Mouse (Mus musculus) kidney, postnatal 4 days (tissue): Measurements from ENCODE around the gene Prkcz.

Experiments
- DNase-seq, 2 experiments: peaks; one replicate each; pipeline ENCODE4 v3.0.0; 2021; ENCODE audit warnings: mixed read lengths in 2 of 2

Prkcz gene

DNA sequence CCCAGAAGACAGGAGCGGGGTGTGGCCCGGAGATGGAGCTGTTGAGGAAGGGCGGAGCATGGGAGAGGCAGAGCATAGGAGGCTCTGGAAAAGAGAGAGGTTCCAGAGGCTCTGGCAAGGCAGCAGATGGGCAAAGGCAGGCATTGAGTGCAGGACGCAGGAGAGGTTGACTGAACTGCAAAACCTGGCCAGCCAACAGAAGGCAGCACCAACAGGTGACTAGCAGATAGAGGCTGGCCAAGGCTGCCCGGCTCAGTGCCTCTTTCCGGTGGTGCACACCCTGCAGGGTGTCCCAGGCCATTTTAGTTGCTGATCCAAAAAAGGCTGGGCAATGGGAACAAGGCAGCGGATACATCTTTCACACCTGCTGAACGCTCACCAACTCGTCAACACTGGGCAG is 119.4 kb downstream of the Prkcz start:
- no peak for DNase-seq

DNA sequence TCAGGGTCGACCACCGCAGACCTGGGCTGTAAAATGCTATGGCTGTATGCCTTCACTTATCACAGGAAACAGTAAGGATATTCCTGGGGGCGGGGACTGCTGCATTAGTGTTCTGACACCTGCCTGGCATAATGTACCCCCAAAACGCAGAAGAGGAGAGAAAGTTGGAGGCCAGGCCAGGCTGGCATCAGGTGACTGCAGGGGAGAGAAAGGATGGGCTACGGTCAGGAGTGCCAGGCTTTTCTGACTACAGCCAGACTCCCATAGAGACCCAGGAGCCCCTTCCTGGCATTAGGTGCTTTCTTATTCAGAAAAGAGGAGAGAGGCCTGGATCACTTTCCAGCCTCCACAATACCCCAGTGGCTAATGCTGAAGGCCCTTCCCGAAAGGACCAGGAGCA is 121.7 kb downstream of the Prkcz start:
- DNase-seq = no peak

DNA sequence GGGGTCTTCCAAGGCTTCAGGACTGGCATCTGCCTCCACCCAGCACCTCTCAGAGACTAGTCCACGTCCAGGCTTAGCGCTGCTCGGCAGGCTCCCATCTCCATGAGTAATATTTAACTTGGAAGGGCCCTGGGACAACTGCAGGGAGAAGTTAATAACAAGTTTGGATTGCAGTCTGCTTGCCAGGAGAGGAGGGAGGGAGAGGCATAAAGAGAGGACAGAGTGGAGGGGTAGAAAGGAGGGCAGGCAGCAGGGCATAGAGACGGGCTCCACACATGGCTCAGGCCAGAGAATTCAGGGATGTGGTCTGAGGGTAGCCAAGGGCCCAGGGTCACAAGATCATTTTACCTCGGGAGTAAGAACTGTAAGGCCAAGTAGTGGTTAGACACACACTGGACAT is 122.9 kb downstream of the Prkcz start:
- peak; percentile 60 to 78 for DNase-seq

DNA sequence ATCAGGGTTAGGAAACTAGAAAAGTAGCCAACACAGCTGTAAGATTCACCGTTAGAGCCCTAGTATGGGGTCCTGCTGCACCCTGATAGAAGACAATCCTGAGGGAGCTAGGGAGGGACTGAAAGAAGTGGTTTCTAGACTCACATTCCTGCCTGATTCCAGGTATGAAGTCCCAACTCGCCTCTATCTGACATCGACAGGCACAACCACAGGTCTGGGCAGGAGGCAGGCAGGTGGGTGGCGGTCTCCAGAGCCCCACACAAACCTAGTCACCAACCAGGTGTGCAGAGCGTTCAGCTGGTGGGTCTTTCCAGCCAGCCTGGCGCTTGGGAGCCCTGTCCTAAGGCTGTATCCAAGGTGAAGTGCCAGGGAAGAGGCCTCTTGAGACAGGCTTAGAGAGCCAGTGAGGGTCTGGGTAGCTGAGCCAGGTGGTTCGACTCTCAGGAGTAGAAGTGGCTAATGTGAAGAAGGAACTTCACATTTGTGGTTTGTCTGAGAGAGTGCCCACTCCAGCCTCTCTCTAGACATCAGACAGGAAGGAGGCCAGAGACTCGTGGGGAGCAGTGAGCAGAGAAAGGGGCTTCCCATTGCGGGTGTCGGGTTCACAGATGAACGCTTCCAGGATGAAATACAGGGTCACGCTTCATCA is 124.3 kb downstream of the Prkcz start:
- peak in 1 of 2 experiments; percentile 35 for DNase-seq

DNA sequence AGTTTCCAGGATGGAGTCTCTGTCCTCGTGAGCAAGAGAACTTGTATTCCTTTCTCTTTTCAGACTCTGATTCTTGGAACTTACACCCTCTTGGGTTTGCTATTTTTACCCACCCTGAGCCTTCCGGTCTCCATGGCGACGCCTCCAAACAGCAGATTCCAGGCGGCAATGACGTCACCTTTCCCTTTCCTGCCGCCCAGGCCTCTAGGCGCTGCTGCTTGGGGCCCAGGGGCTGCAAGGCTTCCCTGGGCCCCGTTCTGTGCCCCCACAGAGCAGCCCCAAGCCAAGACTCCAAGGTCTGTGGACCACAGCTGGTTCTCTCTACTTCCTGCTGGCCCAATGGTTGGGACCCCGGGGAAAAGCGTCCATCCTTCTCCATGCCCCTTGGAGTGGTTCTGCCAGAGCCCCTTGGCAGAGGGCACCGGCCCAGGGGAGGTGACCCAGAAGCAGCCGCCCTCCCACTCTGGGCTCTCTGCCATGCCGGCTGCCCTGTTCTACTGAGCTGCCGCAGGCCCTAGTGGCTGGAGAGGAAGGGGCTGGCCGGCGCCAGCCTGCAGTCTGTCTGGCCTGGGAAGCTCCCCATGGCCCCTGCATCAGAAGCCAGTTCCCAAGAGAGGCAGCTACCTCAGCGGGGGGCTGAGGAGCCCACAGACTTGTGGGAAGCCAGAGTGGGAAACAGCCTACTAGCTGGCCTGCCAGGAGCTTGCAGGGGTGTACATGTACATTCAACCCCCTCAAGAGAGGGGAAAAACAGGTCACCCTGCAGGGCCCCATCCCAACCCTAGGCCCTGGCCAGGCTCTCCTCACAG is 125.6 kb downstream of the Prkcz start:
- peak; percentile 92 to 95 for DNase-seq

DNA sequence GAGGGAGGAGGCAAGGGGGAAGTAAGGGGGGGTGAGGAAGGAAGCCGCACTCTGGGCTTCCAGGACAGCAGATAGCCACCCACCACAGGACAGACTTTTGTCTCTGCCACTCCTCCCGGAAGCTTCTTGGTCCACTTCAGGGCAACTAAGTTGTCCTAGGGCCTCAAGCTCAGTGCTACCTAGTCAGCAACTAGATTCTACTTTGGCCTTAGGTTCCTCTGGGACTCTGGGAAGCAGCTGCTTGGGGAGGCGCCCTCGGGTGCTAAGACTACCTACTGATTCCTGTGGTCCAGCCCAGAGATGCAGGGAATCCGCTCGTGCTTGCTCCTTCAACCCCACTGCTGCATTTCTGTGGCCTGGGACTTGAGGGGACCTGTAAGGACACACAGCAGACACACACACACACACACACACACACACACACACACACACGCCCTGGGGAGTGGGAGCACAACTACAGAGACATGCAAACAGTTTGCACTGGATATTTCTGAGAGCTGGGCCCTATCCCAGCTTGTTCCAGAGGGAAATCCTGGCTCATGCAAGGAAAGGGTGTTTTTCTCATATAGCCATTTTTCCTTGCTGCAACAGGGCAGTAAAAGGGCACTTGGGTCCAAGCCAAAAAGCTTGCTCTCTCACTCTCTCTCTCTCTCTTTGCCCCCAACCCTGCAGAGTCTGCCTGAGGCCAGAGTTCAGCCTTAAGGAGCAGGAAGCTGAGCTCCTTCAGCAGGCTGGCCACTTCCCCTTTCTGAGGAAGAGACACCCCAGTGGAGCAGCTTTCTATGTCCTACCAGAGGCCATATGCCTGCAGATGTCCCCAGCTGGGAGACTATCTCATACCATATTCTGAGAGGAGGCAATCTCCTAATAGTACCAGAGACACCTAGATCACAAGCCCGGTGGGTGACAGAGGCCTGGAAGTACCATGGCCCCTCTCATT is 126.5 kb downstream of the Prkcz start:
- peak; percentile 58 to 76 for DNase-seq

DNA sequence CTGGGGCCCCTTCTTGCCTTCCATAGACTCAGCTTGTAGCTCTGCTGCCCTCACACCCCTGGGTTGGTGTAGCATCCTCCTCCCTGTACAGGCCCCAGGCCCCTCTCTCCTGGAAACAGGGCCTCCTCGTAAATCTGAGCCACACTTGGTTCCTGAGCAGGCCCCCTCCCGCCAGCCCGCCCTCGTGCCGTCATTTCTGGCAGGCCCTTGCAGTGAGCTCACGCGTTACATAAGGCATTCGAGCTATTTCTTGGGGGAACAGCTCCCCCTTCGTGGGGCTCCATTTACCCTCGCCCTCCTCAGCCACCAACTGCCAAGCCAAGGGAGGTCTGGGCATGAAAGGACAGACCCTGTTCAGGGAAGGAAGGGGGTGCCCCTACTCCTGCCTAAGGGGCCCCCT is 127.3 kb downstream of the Prkcz start:
- DNase-seq = peak; percentile 78 to 85

DNA sequence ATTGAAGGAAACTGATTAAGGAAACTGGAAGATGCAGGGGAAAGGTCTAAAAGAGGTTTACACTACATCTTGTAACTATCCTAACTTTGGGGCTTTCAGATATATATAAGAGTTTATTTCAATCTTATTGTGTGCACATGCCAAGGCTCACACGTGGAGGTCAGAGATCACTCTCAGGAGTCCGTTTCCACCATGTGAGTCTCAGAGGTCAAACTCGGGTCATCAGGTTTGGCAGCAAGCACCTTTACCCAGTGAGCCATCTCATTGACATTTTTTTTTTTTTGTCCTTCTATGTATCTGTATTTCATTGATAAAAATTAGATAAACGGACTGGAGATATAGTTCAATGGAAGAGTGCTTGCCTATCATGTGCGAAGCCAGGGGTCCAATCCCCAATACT is 132.7 kb downstream of the Prkcz start:
- no peak for DNase-seq

DNA sequence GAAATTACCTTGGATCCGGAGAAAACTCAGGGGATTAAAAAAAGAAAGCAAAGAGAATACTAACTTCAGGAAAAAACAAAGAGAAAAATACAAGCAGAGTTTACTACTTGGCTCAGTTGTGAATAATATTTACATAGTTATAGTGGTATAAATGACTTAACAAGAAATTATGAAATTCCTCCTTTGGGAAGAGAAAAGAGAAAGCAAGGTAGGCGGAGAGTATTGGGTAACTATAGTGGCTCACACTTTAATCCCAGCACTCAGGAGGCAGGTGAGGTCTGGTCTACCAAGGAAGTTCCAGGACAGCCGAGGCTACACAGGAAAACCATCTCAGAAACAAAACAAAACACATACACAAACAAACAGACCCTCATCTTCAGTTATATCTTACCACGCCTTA is 133.2 kb downstream of the Prkcz start:
- no peak for DNase-seq

DNA sequence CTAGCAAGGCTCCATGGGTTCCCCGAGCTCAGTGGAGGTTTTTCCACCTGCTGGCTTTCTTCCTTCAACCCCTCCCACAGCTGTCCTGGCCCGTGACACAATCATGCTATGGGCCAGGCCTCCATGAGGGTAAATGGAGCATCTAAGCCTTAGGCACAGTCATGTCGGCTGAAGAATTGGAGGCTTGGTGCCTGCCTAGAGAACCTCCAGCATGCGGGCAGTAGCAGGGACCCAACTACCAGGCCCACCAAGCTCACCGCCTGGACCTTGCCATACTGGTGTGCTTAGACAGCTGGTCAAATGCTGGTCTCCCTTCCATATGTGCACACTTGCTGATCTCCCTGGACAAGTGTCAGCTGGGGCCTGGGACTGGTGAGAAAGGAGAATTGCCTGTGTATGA is 135.2 kb downstream of the Prkcz start:
- no peak for DNase-seq

DNA sequence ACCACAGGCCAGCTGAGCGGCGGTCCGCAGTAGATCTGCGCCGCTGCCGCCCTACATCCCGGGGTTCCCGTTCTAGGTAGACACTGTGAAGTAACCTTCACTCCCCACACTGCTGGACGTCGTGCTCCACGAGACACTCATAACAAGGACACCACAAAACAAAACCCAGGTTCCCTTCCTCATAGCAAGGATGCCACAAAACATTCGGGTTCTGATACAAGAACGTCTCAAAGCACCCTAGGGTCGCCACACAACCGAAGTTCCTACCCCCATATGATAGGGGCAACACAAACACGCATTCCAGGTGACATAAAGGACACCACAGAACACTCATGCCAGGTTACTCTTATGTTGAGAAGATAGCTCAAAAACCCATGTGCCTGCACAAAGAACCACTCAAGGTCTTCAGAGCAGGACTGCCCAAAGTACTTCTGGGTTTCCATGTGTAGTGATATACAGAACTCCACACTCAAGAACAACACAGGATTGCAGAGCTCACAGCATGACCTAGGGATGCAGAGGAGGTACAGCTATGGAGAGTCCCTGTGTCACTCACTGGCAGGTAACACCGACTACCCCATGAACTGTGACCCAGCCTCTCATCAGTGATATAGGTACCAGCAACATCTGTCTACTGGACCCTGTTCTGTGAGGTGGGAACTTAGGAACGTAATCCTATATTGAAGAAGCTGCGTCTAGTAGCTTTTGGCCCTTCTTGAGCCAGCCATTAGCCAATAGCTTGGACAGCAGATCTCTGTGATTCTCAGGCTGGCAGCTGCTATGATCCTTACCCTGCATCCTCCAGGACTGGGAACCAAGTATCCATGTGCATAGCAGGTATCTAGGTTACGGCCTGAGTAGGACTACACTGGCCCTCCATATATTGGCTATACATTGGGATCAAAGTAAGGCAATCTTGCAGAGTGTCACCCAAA is 137.3 kb downstream of the Prkcz start:
- DNase-seq = no peak

DNA sequence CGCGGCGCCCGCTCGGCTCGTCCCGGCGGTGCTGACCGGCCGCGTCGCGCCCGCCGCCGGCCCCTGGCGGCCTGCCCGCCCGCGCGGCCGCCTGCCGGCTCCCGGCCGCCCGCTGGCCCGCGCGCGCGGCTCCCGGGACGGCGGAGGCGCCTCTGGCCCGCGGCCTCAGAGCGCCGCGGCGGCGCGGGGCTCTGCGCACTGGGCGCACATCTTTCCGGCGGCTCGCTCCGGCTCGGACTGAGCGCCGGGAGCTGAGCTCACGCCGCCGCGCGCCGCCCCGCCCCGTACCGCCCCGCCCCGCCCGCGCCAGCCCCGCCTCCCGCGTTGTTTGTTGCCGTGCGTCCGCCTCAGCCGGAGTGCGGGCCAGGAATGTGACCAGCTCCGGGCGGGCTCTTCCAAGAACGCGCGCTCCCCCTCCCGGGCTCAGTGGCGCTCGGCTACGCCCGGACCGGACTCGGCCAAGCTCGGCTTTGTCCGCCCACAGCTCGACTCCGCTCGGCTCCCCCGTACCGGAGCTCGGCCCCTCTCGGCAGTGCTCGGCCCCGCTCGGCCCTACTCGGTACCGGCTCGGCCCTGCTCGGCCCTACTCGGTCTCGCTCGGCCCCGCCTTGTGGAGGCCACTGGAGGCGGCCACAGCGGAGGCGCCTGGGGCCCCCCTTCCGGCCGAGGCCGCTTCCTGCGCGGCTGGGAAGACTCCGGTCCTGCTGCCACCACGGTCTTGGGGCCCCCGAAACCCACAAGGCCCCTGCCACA is 138.1 kb downstream of the Prkcz start:
- DNase-seq = peak; percentile 100

DNA sequence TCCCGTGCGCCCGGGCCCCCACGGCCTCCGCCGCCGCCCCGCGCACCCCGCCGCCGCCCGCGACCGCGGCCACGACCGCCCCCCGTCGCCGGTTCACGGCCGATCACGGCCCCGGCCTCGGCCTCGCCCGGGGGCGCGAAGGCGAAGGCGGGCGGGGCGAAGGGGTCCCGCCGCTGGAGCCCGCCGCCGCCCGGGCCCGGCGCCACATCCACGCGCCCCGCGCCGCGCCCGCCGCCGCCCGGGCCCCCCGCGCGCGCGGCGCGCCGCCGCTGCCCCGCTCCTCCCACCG is 138.7 kb downstream of the Prkcz start, which contains the start of gene Ski:
Gene Ski (minus strand): TSS at position 41 of the 289 bp plus-strand sequence.
- DNase-seq = no peak

DNA sequence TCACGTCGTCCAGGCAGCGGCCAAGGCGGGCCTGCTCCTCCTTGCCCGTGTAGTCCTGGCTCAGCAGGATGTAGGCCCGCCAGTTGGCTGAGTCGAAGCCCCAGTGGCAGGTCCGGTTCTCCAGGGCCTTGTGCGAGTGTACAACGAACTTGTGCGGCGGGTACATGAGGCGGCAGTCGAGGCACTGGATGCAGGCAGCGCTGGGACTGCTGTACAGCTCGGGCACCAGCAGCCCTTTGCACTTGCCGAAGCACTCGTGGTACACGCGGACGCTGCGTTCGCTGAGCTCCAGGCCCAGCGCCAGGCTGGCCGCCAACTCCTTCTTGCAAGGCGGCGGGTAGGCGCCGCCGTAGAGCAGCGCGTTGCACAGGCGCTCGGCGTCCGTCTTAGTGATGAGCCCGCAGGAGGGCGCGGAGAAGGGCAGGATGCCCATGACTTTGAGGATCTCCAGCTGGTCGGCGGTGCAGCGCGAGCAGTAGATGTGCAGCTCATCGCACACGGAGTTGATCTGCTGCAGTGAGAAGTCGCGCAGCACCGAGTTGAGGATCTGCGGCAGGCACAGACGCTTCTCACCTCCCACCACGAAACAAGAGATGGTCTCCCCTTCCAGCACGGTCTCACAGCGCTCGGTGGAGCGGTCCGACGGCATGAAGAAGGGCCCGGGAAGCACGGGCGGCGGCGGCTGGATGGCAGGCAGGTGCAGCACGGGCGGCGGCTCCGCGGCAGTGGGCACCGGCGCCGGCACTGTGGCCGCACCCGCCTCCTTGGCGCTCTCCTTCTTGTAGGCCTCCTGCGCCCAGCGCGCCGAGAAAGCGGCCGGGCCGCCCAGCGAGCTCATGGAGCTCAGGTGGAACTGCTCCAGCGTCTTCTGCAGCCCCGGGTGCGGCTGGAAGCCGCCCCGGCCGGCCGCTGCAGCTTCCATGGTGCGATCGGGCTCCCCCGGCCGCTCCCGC is 139.3 kb downstream of the Prkcz start:
- DNase-seq = peak; percentile 77 to 86

DNA sequence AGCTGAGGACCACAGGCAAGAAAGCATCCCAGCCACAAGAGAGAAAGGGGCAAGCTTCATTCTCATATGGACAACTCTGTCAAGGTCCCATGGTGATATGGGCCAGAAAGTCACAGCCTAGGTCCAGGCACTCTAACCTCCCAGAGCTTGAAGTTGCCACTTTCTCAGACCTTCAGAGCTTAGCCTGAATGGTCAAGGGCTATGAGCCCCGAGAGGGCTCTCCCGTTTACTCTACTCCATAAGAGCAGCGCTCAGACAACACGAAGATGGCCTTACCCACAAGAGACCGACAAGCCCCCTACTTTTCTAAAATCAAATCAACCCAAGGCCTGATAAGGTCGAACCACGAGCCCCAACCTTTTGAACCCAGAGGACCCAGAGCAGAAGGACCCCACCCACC is 140.1 kb downstream of the Prkcz start:
- no peak for DNase-seq

DNA sequence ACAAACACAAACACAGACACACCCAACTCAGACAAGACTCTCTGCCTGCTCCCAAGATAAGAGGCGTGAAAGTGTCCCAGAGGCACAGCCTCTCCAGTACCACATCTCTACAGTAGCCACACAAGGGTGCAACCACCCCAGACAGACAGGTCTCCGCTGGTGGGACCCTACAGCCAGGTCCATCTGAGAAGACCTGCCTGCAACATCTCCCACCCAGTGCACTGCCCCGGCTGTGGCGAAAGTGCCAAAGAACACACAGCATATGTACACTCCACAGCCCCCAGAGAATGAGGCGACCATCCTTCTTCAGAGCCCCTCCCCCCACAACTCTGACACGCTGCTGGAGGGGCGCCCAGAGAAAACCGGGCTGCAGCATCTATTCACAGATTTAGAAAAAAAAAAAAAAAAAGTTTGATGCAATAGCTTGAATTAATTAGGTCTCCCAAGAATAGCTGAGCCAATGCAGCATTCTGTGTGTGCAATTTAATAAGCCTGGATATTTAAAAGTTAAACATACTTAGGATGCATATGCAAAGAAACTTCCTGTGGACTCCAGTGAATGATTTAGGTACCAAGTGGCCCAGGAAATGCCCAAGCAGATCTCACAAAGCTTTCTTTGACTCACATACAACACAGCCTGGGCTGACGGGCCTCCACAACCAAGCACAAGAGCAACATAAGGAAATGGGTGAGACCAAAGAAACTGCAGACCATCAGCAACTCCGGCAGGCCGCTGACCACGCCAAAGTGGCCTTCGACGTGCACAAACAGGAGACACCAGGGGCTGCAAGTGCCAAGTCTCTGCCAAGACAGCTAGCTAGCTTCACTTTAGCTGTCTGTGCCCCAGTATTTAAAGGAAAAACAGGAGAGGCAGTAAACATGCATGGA is 140.7 kb downstream of the Prkcz start:
- DNase-seq = peak; percentile 70 to 73

DNA sequence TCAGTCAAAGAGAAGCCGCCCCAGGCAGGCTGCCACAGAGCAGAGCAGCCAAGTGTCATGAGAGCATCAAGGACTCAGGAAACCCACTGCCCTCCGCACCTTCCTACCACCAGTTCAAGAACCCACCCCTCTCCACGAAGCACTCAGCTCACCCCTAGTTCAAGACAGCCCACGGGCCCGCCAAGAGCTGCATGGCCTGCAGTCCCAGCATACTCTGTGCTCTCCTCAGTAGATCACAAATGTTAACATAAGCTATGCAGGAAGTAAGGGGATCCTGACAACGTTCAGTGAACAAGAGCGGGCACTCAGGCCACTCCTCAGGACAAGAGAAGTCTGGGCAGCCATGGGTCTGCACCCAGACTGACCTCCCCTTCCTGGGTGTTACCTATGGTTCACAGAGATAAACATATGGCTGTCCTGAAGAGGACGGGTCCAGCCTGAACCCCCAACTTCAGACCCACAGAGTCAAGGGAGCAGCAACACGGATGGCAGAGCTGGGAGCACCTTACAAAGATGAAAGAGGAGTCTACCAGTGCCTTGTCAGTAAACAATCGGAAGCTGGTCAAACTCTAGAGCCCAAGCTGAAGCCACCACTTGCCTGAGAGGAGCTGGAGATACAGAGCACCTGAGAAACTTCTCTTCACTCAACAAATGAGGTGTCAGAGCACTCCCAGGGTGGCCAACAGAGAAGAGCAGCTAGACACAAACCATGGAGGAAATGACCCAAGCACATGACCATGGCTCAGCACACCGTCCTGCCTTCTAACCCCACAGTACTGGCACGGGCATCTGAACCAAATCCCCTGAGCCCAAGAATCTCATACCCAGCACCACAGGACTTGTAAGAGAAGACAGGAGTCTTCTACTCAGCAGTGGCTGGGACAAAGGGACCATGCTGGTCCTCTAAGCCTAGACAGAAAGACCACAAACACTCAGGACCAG is 141.6 kb downstream of the Prkcz start:
- peak in 1 of 2 experiments; percentile 19 for DNase-seq

DNA sequence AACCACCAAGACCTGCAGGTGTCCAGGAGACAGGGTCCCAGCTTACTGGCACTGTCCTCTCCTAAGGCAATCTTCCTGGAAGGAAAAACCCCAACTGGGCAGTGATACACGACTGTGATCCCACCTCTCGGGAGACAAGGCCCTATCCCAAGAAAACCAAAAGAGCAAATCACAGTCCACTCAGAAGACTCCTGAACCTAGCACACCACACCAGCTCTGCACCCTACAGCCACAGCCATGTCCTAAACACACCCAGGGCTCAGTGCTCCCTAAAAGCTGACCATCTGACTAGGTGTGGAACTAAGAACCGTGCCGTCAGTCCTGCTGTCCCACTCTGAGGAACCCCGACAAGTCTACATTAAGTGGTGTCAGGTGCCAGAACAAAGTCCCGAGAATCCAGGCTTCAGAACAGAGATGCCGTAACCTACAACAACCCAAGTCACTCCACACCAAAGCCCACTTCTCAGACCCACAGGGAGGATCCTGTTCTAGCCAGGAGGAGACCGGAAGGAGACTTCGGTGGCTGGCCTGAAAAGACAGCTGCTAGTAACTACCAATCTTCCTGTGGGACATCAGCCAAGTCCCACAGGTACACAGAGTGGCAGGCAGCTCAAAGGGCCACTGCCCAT is 142.9 kb downstream of the Prkcz start:
- no peak for DNase-seq
